11 mouse cellular contexts compared by ENCODE assay signal in the genomic region with DNA sequence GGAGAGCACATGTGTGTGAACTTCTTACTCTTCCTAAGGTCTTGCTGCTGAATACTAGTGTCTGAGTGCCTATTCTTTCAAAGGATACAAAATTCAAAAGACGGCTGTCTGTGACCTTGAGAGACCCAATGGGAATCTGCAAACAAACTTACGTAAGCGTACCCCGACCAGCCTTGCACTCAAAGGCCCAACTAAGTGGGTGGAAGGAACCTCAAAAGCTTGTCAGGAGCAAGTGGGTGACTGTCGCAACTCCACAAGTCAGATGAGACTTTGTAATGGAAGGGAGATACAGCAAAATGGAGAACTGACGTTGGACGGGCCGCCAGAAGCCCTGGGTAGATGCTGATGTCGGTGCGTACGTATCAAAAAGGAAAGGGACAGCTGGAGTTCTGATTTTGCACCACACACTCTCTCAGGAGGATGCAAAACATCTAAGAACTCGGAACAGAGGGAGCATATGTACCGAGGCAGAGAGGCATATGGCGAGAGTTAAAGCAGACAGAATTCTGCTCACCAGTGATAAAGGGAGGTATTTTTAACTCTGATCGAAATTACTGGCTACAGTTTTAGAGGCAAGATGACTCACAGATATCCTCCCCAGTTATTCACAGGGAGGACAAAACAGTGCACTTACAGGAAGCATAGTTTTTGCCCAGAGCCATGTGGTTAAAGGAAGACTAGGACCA. TPM values are rescaled to one million over a fixed set of nuclear protein-coding genes. Genes with fewer than 3 reads are reported as not detected.
DNase-seq lines count a peak whose midpoint lies in the region; TF ChIP-seq lines count a peak whose summit lies in the region.
"Had no signal": no experiment of that assay in that cellular context is flagged by ENCODE, and none has a peak within 500 bp of the region (broad histone marks: within the 10 kb centered on the region; RNA-seq: fewer than 3 reads in every experiment).

No protein-coding gene starts in this region.

- no peak for TF ChIP-seq POLR2A in cortical plate, adult 2 months (IDR thresholded peaks at IDR 0.05; ENCODE audit: extremely low read depth, insufficient read depth, low read length)

- H3K4me1 ChIP-seq in cortical plate, adult 2 months (ENCODE audit: control insufficient read depth, insufficient read depth, low read length): no peaks in the 10 kb centered on the region
- H3K4me1 ChIP-seq: megakaryocyte, embryonic 14.5 days had no signal

- peak; percentile 69 for DNase-seq in left cerebral cortex, adult 11 months (ENCODE audit: low spot score)
- DNase-seq in left cerebral cortex, postnatal 4 days: no peak
- peak; percentile 71 for DNase-seq in layer of hippocampus, adult 9-10 months (ENCODE audit: low spot score)
- peak; percentile 72 to 78 for DNase-seq in right cerebral cortex, adult 2 months (ENCODE audit: low spot score in 2 of 2)
- DNase-seq in thymus, postnatal 10 days (ENCODE audit: low spot score in 2 of 2): no peak
- no peak for DNase-seq in kidney, adult 8-10 months
- no peak for DNase-seq in cerebellum, adult 11 months
- DNase-seq: cerebellum, adult 11-12 months; thymus, adult 2 months had no signal

- H3K27ac ChIP-seq in cortical plate, adult 2 months (ENCODE audit: insufficient read depth, low read length): 0 out of 2 replicates have a peak overlapping the region, but pooled peaks have one; percentile 1

- no peak for TF ChIP-seq CTCF in cortical plate, adult 2 months (IDR thresholded peaks at IDR 0.05; ENCODE audit: extremely low read depth, insufficient read depth, low read length)

- H3K4me3 ChIP-seq in cortical plate, adult 2 months (ENCODE audit: insufficient read depth, low read length): no peak overlapping the region
- H3K4me3 ChIP-seq: megakaryocyte, embryonic 14.5 days had no signal

- intact Hi-C loops in left cerebral cortex, postnatal 4 days (cut with DNase I): loop anchor here (10.0 kb wide), 1 partner anchor 205 kb away; no protein-coding TSS in a partner anchor

RNA-seq across cellular contexts. Expression of gene Filip1l, which starts 36.8 kb away (rescaled TPM):
- 1 to 10 TPM; 2.9 to 3.0 TPM for total RNA-seq in left cerebral cortex, postnatal 4 days (2021)
- 2.3 and 3.0 TPM in 2 replicates for polyA plus RNA-seq in cortical plate, adult 2 months (2012; rRNA removed)

Comparison
In these comparisons a context has a peak if more than half of its experiments do, and no peak if none do; other contexts are left out.
1. DNase-seq: peak in left cerebral cortex, adult 11 months (single experiment), layer of hippocampus, adult 9-10 months (single experiment) and right cerebral cortex, adult 2 months (2 of 2); none in left cerebral cortex, postnatal 4 days (single experiment), thymus, postnatal 10 days (0 of 2), kidney, adult 8-10 months (0 of 2) and cerebellum, adult 11 months (single experiment).